Mouse (Mus musculus): ENCODE data around the gene Gm20824.
"Not testable (repeated sequence)": the region's sequence is repeated elsewhere in the genome, so short reads cannot be mapped to it uniquely, and the experiment has no call there.

The Gm20824 gene

GRCm38 (mm10) chrY:8257607-8258006, at the start of gene Gm20824:
Gene Gm20824, plus strand, starts transcription at chrY:8257907.
- not testable (repeated sequence) for DNase-seq (ENCODE audit: low spot score)

Measured in left cerebral cortex, adult 11 months (tissue).